Mouse (Mus musculus): Measurements from ENCODE around the gene Zbtb8os. TPM values are rescaled to one million over a fixed set of nuclear protein-coding genes. Genes with fewer than 3 reads are reported as not detected.
"Not testable (repeated sequence)": the region's sequence is repeated elsewhere in the genome, so short reads cannot be mapped to it uniquely, and the experiment has no call there.

Zbtb8os gene
- total RNA-seq, 2 experiments from 2014 or later = 24.2 to 25.4 TPM

GRCm38 (mm10) chr4:129332846-129333245 is 2.6 kb upstream of the Zbtb8os start:
- DNase-seq = no peak

- DNase-seq = peak; percentile 68
These were observed 749 bp upstream of the Zbtb8os start for GRCm38 (mm10) chr4:129334677-129335215.

GRCm38 (mm10) chr4:129336291-129336690 is 796 bp downstream of the Zbtb8os start:
- DNase-seq = no peak

GRCm38 (mm10) chr4:129339743-129340142 is 4.2 kb downstream of the Zbtb8os start:
- DNase-seq = no peak

- no peak for DNase-seq
These were observed 6.4 kb downstream of the Zbtb8os start for GRCm38 (mm10) chr4:129341888-129342287.

GRCm38 (mm10) chr4:129342705-129343104 is 7.2 kb downstream of the Zbtb8os start:
- no peak for DNase-seq

- no peak for DNase-seq
These were observed 11.1 kb downstream of the Zbtb8os start for GRCm38 (mm10) chr4:129346481-129347154.

GRCm38 (mm10) chr4:129350644-129351043 is 15.1 kb downstream of the Zbtb8os start:
- DNase-seq = peak; percentile 88

- no peak for DNase-seq
These were observed 15.6 kb downstream of the Zbtb8os start for GRCm38 (mm10) chr4:129351111-129351510.

- no peak for DNase-seq
These were observed 17.7 kb downstream of the Zbtb8os start for GRCm38 (mm10) chr4:129353176-129353575.

GRCm38 (mm10) chr4:129354236-129354635 is 18.7 kb downstream of the Zbtb8os start:
- no peak for DNase-seq

- no peak for DNase-seq
These were observed 22.2 kb downstream of the Zbtb8os start for GRCm38 (mm10) chr4:129357613-129358163.

GRCm38 (mm10) chr4:129362238-129362637 is 26.7 kb downstream of the Zbtb8os start:
- not testable (repeated sequence) for DNase-seq

- no peak for DNase-seq
These were observed 27.3 kb downstream of the Zbtb8os start for GRCm38 (mm10) chr4:129362771-129363170.

GRCm38 (mm10) chr4:129363463-129363862 is 28.0 kb downstream of the Zbtb8os start:
- DNase-seq = no peak

GRCm38 (mm10) chr4:129364379-129364778 is 28.9 kb downstream of the Zbtb8os start:
- no peak for DNase-seq

GRCm38 (mm10) chr4:129365224-129365623 is 29.7 kb downstream of the Zbtb8os start:
- DNase-seq = no peak

GRCm38 (mm10) chr4:129371391-129371790 is 35.9 kb downstream of the Zbtb8os start:
- DNase-seq = no peak

- DNase-seq = no peak
These were observed 37.9 kb downstream of the Zbtb8os start for GRCm38 (mm10) chr4:129373202-129373976.

GRCm38 (mm10) chr4:129374219-129374755 is 38.8 kb downstream of the Zbtb8os start:
- DNase-seq = no peak

GRCm38 (mm10) chr4:129375000-129375399 is 39.5 kb downstream of the Zbtb8os start:
- no peak for DNase-seq

GRCm38 (mm10) chr4:129375821-129376220 is 40.3 kb downstream of the Zbtb8os start:
- no peak for DNase-seq
